Comparison of ENCODE assay signal across 13 mouse cellular contexts in genomic region chr10:78005791-78006438, GRCm38 (mm10). TPM values are rescaled to one million over a fixed set of nuclear protein-coding genes. Genes with fewer than 3 reads are reported as not detected.
DNase-seq lines count a peak whose midpoint lies in the region; ATAC-seq and TF ChIP-seq lines count a peak whose summit lies in the region.
"Had no signal": no experiment of that assay in that cellular context is flagged by ENCODE, and none has a peak within 500 bp of the region (broad histone marks: within the 10 kb centered on the region; RNA-seq: fewer than 3 reads in every experiment).

No protein-coding gene starts in this region.

- no peak for ATAC-seq in intestine, embryonic 15.5 days
- no peak for ATAC-seq in liver, embryonic 16.5 days (ENCODE audit: low read depth)

- H3K9ac ChIP-seq in heart, adult 2 months (ENCODE audit: low read depth, low read length), result no peak overlapping the region
- H3K9ac ChIP-seq in intestine, embryonic 15.5 days, result no peak overlapping the region
- peak overlapping the region; percentile 55 for H3K9ac ChIP-seq in liver, embryonic 16.5 days (ENCODE audit: low read depth, low read length)

- H3K4me1 ChIP-seq in heart, embryonic 10.5 days, result peaks cover 51% of the 10 kb centered on the region
- H3K4me1 ChIP-seq in heart, adult 2 months (ENCODE audit: control insufficient read depth, insufficient read depth, low read length), result peaks cover 9% of the 10 kb centered on the region
- peaks cover 38% of the 10 kb centered on the region for H3K4me1 ChIP-seq in intestine, embryonic 15.5 days (replicated peaks)
- H3K4me1 ChIP-seq in liver, embryonic 16.5 days (ENCODE audit: control insufficient read depth, low read depth, low read length), result peaks cover 60% of the 10 kb centered on the region

- no peak for TF ChIP-seq CTCF in heart, adult 2 months (IDR thresholded peaks at IDR 0.05)
- no peak for TF ChIP-seq CTCF in left cerebral cortex, adult 2 months (IDR thresholded peaks at IDR 0.05)

- H3K4me2 ChIP-seq in intestine, embryonic 15.5 days (replicated peaks), result peak overlapping the region; percentile 87
- H3K4me2 ChIP-seq in liver, embryonic 16.5 days (ENCODE audit: low read depth, low read length), result peak overlapping the region; percentile 94

- peaks cover 3% of the 10 kb centered on the region; the same call in 1 of the 2 replicates for H3K79me2 ChIP-seq in heart, adult 2 months (replicated peaks; ENCODE audit: control insufficient read depth, insufficient read depth, low read length)

- WGBS in heart, embryonic 10.5 days, result 85% methylated on average over 4 of the region's 4 CpGs
- WGBS in heart, adult 2 months, result 88% methylated on average over 4 of the region's 4 CpGs
- 77% methylated on average over 4 of the region's 4 CpGs for WGBS in intestine, embryonic 15.5 days
- 82% methylated on average over 4 of the region's 4 CpGs for WGBS in liver, embryonic 16.5 days (ENCODE audit: insufficient replicate concordance)

- H3K4me3 ChIP-seq in heart, embryonic 10.5 days, result 0 out of 2 replicates have a peak overlapping the region, but pooled peaks have one; percentile 2
- H3K4me3 ChIP-seq in heart, adult 2 months, result no peak overlapping the region
- no peak overlapping the region for H3K4me3 ChIP-seq in left cerebral cortex, adult 2 months
- H3K4me3 ChIP-seq in intestine, embryonic 15.5 days (replicated peaks), result no peak overlapping the region
- no peak overlapping the region for H3K4me3 ChIP-seq in liver, embryonic 16.5 days (ENCODE audit: low read depth, low read length)

- DNase-seq in heart, embryonic 10.5 days (ENCODE audit: low spot score), result no peak
- DNase-seq in heart, adult 2 months, result no peak
- peak; percentile 14 to 32 for DNase-seq in left cerebral cortex, adult 2 months (ENCODE audit: extremely low spot score in 1 of 2, low spot score in 2 of 2)
- no peak for DNase-seq in left cerebral cortex, postnatal 14 days (ENCODE audit: low spot score in 2 of 2)
- no peak for DNase-seq in urinary bladder, postnatal 25 days (ENCODE audit: low spot score)
- no peak for DNase-seq in testis, postnatal 14 days (ENCODE audit: low spot score)
- DNase-seq: cerebellum, adult 9-11 months; gastrocnemius, postnatal 36 days; lung, postnatal 10 days had no signal

- TF ChIP-seq POLR2A in heart, adult 2 months (IDR thresholded peaks at IDR 0.05; ENCODE audit: insufficient read depth, low read depth, low read length), result no peak

- no peaks in the 10 kb centered on the region for H3K27me3 ChIP-seq in heart, embryonic 10.5 days (ENCODE audit: insufficient read depth, poor library complexity, severe bottlenecking)
- no peaks in the 10 kb centered on the region for H3K27me3 ChIP-seq in heart, adult 2 months (ENCODE audit: control insufficient read depth, insufficient read depth, low read length)
- no peaks in the 10 kb centered on the region for H3K27me3 ChIP-seq in intestine, embryonic 15.5 days (replicated peaks)
- H3K27me3 ChIP-seq in liver, embryonic 16.5 days (ENCODE audit: control insufficient read depth, insufficient read depth, low read depth, low read length), result no peaks in the 10 kb centered on the region

- intact Hi-C loops in heart, adult 2 months (cut with DNase I), result no loop called here
- intact Hi-C loops in left cerebral cortex, adult 2 months (cut with DNase I), result loop anchor here (10.0 kb wide), 2 partner anchors 379 to 381 kb away; partner anchors contain the start of gene Ube2g2
- intact Hi-C loops in left cerebral cortex, postnatal 14 days (cut with DNase I), result no loop called here

- peak overlapping the region; percentile 71 for H3K27ac ChIP-seq in heart, embryonic 10.5 days
- H3K27ac ChIP-seq in heart, adult 2 months, result no peak overlapping the region
- H3K27ac ChIP-seq in left cerebral cortex, adult 2 months, result peak overlapping the region; percentile 76
- H3K27ac ChIP-seq in intestine, embryonic 15.5 days, result peak overlapping the region; percentile 99
- H3K27ac ChIP-seq in liver, embryonic 16.5 days (ENCODE audit: low read length), result peak overlapping the region; percentile 51

- peaks cover 51% of the 10 kb centered on the region for H3K36me3 ChIP-seq in heart, embryonic 10.5 days
- H3K36me3 ChIP-seq in heart, adult 2 months (ENCODE audit: control insufficient read depth, insufficient read depth, low read length), result no peaks in the 10 kb centered on the region
- peaks cover 11% of the 10 kb centered on the region; the same call in 1 of the 2 replicates for H3K36me3 ChIP-seq in intestine, embryonic 15.5 days
- peaks cover 20% of the 10 kb centered on the region for H3K36me3 ChIP-seq in liver, embryonic 16.5 days (ENCODE audit: control insufficient read depth, insufficient read depth)

- no peaks in the 10 kb centered on the region for H3K9me3 ChIP-seq in heart, embryonic 10.5 days
- no peaks in the 10 kb centered on the region for H3K9me3 ChIP-seq in intestine, embryonic 15.5 days
- no peaks in the 10 kb centered on the region for H3K9me3 ChIP-seq in liver, embryonic 16.5 days (replicated peaks; ENCODE audit: control insufficient read depth, low read length)

- TF ChIP-seq EP300 in heart, adult 2 months (IDR thresholded peaks at IDR 0.05; ENCODE audit: insufficient read depth, low read depth, low read length), result no peak

RNA-seq across cellular contexts. Expression of gene Pfkl, which starts 4.0 kb away (rescaled TPM):
- 264 and 274 TPM in 2 replicates for polyA plus RNA-seq in heart, embryonic 10.5 days (2016; fragmentation: Nextera tagmentation; extraction: Ambion mirVana)
- total RNA-seq in heart, adult 2 months (2021), result 100 to 1,000 TPM; 109 to 115 TPM
- polyA plus RNA-seq in heart, adult 2 months (2012; rRNA removed), result 101 and 156 TPM in 2 replicates
- total RNA-seq in left cerebral cortex, adult 2 months (2021), result 100 to 1,000 TPM; 141 to 149 TPM
- 100 to 1,000 TPM; 117 to 120 TPM for total RNA-seq in left cerebral cortex, postnatal 14 days (2021)
- 252 and 254 TPM in 2 replicates for polyA plus RNA-seq in intestine, embryonic 15.5 days (2015; fragmentation: Nextera tagmentation; extraction: Ambion mirVana)
- polyA plus RNA-seq in liver, embryonic 16.5 days (2015; fragmentation: Nextera tagmentation; extraction: Ambion mirVana), result 83.0 and 83.2 TPM in 2 replicates

RNA-seq across cellular contexts. Expression of gene 1810043G02Rik, which starts 27.6 kb away (rescaled TPM):
- 16.9 and 23.1 TPM in 2 replicates for polyA plus RNA-seq in heart, embryonic 10.5 days (2016; fragmentation: Nextera tagmentation; extraction: Ambion mirVana)
- total RNA-seq in heart, adult 2 months (2021), result 10 to 100 TPM in 1 of 2 experiments, 1 to 10 TPM in 1; 8.9 to 10.7 TPM
- polyA plus RNA-seq in heart, adult 2 months (2012; rRNA removed), result 21.7 and 24.9 TPM in 2 replicates
- 10 to 100 TPM; 33.9 to 34.0 TPM for total RNA-seq in left cerebral cortex, adult 2 months (2021)
- total RNA-seq in left cerebral cortex, postnatal 14 days (2021), result 10 to 100 TPM; 33.0 to 37.4 TPM
- polyA plus RNA-seq in intestine, embryonic 15.5 days (2015; fragmentation: Nextera tagmentation; extraction: Ambion mirVana), result 17.3 and 17.5 TPM in 2 replicates
- polyA plus RNA-seq in liver, embryonic 16.5 days (2015; fragmentation: Nextera tagmentation; extraction: Ambion mirVana), result 3.7 and 4.0 TPM in 2 replicates

RNA-seq across cellular contexts. Expression of gene Trpm2, which starts 35.6 kb away (rescaled TPM):
- polyA plus RNA-seq in heart, embryonic 10.5 days (2016; fragmentation: Nextera tagmentation; extraction: Ambion mirVana), result 0.43 TPM in 2 replicates
- total RNA-seq in heart, adult 2 months (2021), result under 1 TPM; 0.75 to 0.78 TPM
- polyA plus RNA-seq in heart, adult 2 months (2012; rRNA removed), result 0.53 and 0.55 TPM in 2 replicates
- 10 to 100 TPM; 44.7 to 50.3 TPM for total RNA-seq in left cerebral cortex, adult 2 months (2021)
- 10 to 100 TPM; 32.1 to 33.3 TPM for total RNA-seq in left cerebral cortex, postnatal 14 days (2021)
- polyA plus RNA-seq in intestine, embryonic 15.5 days (2015; fragmentation: Nextera tagmentation; extraction: Ambion mirVana), result 1.1 and 1.2 TPM in 2 replicates
- 2.7 and 3.0 TPM in 2 replicates for polyA plus RNA-seq in liver, embryonic 16.5 days (2015; fragmentation: Nextera tagmentation; extraction: Ambion mirVana)

RNA-seq across cellular contexts. Expression of gene Dnmt3l, which starts 35.8 kb away (rescaled TPM):
- not detected in 2 replicates for polyA plus RNA-seq in heart, embryonic 10.5 days (2016; fragmentation: Nextera tagmentation; extraction: Ambion mirVana)
- under 1 TPM in 1 of 2 experiments, not detected in 1; 0.21 TPM for total RNA-seq in heart, adult 2 months (2021)
- 0.10 and 0.79 TPM in 2 replicates for polyA plus RNA-seq in heart, adult 2 months (2012; rRNA removed)
- under 1 TPM in 1 of 2 experiments, not detected in 1; 0.54 TPM for total RNA-seq in left cerebral cortex, adult 2 months (2021)
- total RNA-seq in left cerebral cortex, postnatal 14 days (2021), result under 1 TPM in 1 of 2 experiments, not detected in 1; 0.33 TPM
- 0.11 and 0.31 TPM in 2 replicates for polyA plus RNA-seq in intestine, embryonic 15.5 days (2015; fragmentation: Nextera tagmentation; extraction: Ambion mirVana)
- not detected in 2 replicates for polyA plus RNA-seq in liver, embryonic 16.5 days (2015; fragmentation: Nextera tagmentation; extraction: Ambion mirVana)
- total RNA-seq: gastrocnemius, postnatal 36 days; left cerebral cortex, adult 18-20 months had no signal

RNA-seq across cellular contexts. Expression of gene Aire, which starts 37.5 kb away (rescaled TPM):
- polyA plus RNA-seq in heart, embryonic 10.5 days (2016; fragmentation: Nextera tagmentation; extraction: Ambion mirVana), result 0.18 and 0.45 TPM in 2 replicates
- not detected for total RNA-seq in heart, adult 2 months (2021)
- polyA plus RNA-seq in heart, adult 2 months (2012; rRNA removed), result 0.10 TPM in 1 of 2 replicates, not detected in the other
- under 1 TPM in 1 of 2 experiments, not detected in 1; 0.56 TPM for total RNA-seq in left cerebral cortex, adult 2 months (2021)
- under 1 TPM in 1 of 2 experiments, not detected in 1; 0.27 TPM for total RNA-seq in left cerebral cortex, postnatal 14 days (2021)
- polyA plus RNA-seq in intestine, embryonic 15.5 days (2015; fragmentation: Nextera tagmentation; extraction: Ambion mirVana), result 0.15 and 0.28 TPM in 2 replicates
- not detected in 2 replicates for polyA plus RNA-seq in liver, embryonic 16.5 days (2015; fragmentation: Nextera tagmentation; extraction: Ambion mirVana)
- total RNA-seq: adrenal gland, postnatal 4 days; gastrocnemius, postnatal 36 days had no signal

Comparison
In these comparisons a context has a peak if more than half of its experiments do, and no peak if none do; other contexts are left out.
1. DNase-seq: peak in left cerebral cortex, adult 2 months (2 of 2); none in heart, embryonic 10.5 days (single experiment), heart, adult 2 months (0 of 2), left cerebral cortex, postnatal 14 days (0 of 2), urinary bladder, postnatal 25 days (single experiment) and testis, postnatal 14 days (single experiment).